Mouse (Mus musculus): ENCODE data around the gene Sprr4. TPM values are rescaled to one million over a fixed set of nuclear protein-coding genes. Genes with fewer than 3 reads are reported as not detected.
"Not testable (repeated sequence)": the region's sequence is repeated elsewhere in the genome, so short reads cannot be mapped to it uniquely, and the experiment has no call there.

Gene Sprr4
- polyA plus RNA-seq (2016; fragmentation: Nextera tagmentation; extraction: Ambion mirVana) = not detected in 2 replicates

DNA sequence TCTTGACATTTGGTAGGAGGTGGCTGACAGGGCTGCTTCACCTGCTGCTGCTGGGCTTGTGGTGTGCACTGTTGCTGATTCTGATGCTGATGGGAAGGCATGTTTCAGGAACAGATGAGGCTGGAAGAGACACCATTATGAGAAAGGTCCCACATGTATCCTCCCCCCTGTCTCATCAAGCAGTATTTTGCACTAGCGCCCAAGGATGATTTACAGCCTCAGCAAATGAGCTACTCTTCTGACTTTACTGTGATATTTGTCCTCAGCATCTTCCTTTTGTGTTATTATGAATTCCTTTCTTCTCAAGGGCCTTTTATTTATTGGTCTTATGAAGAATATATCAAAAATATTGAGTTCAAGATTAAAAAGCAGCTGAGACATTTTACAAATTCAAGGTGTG lies at the start of gene Sprr4:
Sprr4 (minus strand) TSS at position 101 of the 400 bp plus-strand sequence.
- no peak for ATAC-seq (ENCODE audit: insufficient number of reproducible peaks, insufficient read depth, low FRiP score, low TSS enrichment)
- H3K9me3 ChIP-seq = no peaks in the 10 kb centered on the region
- H3K9ac ChIP-seq = no peak within 1 kb of the TSS
- no peaks in the 10 kb centered on the region for H3K36me3 ChIP-seq
- no peak within 1 kb of the TSS for H3K4me3 ChIP-seq
- no peaks in the 10 kb centered on the region for H3K27me3 ChIP-seq
- H3K27ac ChIP-seq = no peak within 1 kb of the TSS
- WGBS = 83% methylated on average over 1 of the region's 1 CpGs
- no peaks in the 10 kb centered on the region for H3K4me1 ChIP-seq
- H3K4me2 ChIP-seq (replicated peaks) = no peak within 1 kb of the TSS

DNA sequence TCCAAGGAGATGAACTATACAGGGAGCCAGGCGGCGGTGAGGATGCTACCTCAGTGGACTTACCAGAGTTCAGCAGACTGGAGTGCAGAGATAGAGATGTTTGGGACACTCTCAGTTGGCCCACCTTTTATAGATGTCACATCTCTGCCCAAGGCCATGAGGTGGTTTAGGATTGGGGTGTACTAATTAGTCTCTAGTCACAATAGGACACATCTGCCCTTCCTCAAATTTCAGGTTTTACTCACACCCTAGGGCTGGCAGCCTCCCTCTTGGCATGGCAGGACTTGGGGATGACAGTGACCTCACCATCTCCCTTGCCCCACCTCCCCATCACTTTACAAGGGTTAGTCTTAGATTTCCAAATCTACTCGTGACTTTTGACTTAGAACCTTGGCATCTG lies 34.1 kb upstream of the Sprr4 start, which contains the start of gene 2310046K23Rik:
2310046K23Rik (minus strand) TSS at position 101 of the 400 bp plus-strand sequence.
- ATAC-seq (ENCODE audit: insufficient number of reproducible peaks, insufficient read depth, low FRiP score, low TSS enrichment) = no peak
- no peaks in the 10 kb centered on the region for H3K27me3 ChIP-seq
- 93% methylated on average over 3 of the region's 3 CpGs for WGBS

DNA sequence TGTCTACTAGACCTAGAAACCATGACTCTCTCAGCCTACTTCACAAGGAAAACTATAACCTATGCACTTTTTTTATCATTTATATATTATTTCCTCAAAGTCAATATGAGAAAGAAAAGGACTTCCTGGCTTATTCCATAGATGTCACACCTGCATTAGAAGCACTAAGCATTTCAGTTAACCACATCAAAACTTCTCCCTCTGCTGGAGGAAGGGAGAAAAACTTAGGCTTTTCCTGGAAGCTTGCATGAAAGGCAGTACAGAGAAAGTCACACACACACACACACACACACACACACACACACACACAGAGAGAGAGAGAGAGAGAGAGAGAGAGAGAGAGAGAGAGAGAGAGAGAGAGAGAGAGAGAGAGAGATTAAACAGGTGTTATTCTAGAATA lies 12.0 kb upstream of the Sprr4 start:
- Histone ChIP-seq H3K27me3 (no peaks in the 10 kb centered on the region), H3K9me3 (no peaks in the 10 kb centered on the region), H3K4me1 (no peaks in the 10 kb centered on the region), H3K36me3 (no peaks in the 10 kb centered on the region), H3K4me2 (replicated peaks) (no peak overlapping the region), H3K27ac (no peak overlapping the region), H3K4me3 (no peak overlapping the region), H3K9ac (no peak overlapping the region)
- ATAC-seq (ENCODE audit: insufficient number of reproducible peaks, insufficient read depth, low FRiP score, low TSS enrichment) = no peak

More for the DNA sequence above, 34.1 kb upstream of the Sprr4 start, which contains the start of gene 2310046K23Rik:
- H3K36me3 ChIP-seq = no peaks in the 10 kb centered on the region
- no peak within 1 kb of the TSS for H3K27ac ChIP-seq
- no peak within 1 kb of the TSS for H3K9ac ChIP-seq
- H3K4me1 ChIP-seq = no peaks in the 10 kb centered on the region
- H3K4me2 ChIP-seq (replicated peaks) = no peak within 1 kb of the TSS
- H3K9me3 ChIP-seq = no peaks in the 10 kb centered on the region
- H3K4me3 ChIP-seq = no peak within 1 kb of the TSS

DNA sequence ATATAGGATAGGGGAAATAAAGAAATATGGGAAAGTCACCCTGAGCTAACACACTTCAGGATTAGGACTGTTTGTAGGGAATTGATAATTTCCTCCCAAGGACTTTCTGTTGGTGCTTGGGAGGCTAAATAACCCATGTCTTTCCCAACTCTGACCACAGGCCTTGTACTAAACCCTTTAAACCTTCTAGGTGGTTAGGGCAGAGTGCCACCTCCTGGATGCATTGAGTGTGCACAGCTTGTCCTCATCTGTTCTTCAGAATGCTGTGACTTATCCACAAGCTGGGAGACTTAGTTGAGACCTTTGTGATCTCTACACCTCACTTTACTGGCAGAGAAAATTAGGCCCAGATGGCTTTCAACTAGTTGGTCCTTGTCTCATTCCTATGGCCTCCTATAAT lies 10.5 kb upstream of the Sprr4 start:
- H3K27me3 ChIP-seq = no peaks in the 10 kb centered on the region
- H3K9me3 ChIP-seq = no peaks in the 10 kb centered on the region
- no peak overlapping the region for H3K27ac ChIP-seq
- no peaks in the 10 kb centered on the region for H3K36me3 ChIP-seq
- no peak overlapping the region for H3K4me2 ChIP-seq (replicated peaks)
- no peak overlapping the region for H3K9ac ChIP-seq
- H3K4me1 ChIP-seq = no peaks in the 10 kb centered on the region
- no peak overlapping the region for H3K4me3 ChIP-seq
- ATAC-seq (ENCODE audit: insufficient number of reproducible peaks, insufficient read depth, low FRiP score, low TSS enrichment) = no peak

DNA sequence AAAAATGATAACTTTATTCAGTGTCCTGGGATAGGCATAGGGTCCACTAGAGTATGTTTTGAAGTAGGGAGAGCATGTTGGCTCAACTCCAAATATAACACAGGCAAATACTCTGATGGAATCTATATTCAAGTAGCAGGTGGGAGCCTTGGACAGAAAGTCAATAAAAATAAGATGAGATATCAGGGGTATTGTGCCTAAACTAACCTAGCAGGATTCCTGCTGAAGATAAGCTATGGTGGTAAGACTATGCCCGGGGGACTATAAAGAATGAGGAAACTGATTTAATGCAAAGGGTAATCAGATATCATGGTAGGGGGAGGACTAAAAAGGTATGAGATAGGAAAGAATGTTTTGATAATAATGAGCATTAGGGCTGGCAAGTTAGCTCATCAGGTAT lies 7.9 kb upstream of the Sprr4 start:
- no peak overlapping the region for H3K4me2 ChIP-seq (replicated peaks)
- no peaks in the 10 kb centered on the region for H3K27me3 ChIP-seq
- H3K4me1 ChIP-seq = no peaks in the 10 kb centered on the region
- no peak overlapping the region for H3K4me3 ChIP-seq
- no peaks in the 10 kb centered on the region for H3K36me3 ChIP-seq
- no peak for ATAC-seq (ENCODE audit: insufficient number of reproducible peaks, insufficient read depth, low FRiP score, low TSS enrichment)
- H3K9me3 ChIP-seq = no peaks in the 10 kb centered on the region
- no peak overlapping the region for H3K27ac ChIP-seq
- 82% methylated on average over 1 of the region's 1 CpGs for WGBS
- H3K9ac ChIP-seq = no peak overlapping the region

DNA sequence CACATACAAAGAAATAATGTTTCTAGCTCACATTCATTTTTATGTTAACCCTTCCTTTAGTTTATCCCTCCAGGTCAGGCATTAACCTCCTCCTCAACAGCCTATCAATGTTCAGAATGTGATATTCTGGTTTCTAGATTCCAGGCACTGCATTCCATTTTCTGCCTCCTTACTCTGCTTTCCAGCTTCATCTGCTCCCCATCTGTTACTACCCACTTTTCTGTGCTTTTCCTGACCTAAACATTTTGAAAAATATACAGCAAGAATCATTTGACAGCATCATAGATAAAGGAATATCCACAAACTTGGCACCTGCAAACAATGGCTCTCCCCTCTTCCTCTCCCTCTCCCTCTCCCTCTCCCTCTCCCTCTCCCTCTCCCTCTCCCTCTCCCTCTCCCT lies 3.2 kb upstream of the Sprr4 start:
- no peaks in the 10 kb centered on the region for H3K27me3 ChIP-seq
- H3K9ac ChIP-seq = no peak overlapping the region
- H3K4me3 ChIP-seq = no peak overlapping the region
- no peak overlapping the region for H3K4me2 ChIP-seq (replicated peaks)
- no peak overlapping the region for H3K27ac ChIP-seq
- no peaks in the 10 kb centered on the region for H3K36me3 ChIP-seq
- no peaks in the 10 kb centered on the region for H3K9me3 ChIP-seq
- no peak for ATAC-seq (ENCODE audit: insufficient number of reproducible peaks, insufficient read depth, low FRiP score, low TSS enrichment)
- no peaks in the 10 kb centered on the region for H3K4me1 ChIP-seq

DNA sequence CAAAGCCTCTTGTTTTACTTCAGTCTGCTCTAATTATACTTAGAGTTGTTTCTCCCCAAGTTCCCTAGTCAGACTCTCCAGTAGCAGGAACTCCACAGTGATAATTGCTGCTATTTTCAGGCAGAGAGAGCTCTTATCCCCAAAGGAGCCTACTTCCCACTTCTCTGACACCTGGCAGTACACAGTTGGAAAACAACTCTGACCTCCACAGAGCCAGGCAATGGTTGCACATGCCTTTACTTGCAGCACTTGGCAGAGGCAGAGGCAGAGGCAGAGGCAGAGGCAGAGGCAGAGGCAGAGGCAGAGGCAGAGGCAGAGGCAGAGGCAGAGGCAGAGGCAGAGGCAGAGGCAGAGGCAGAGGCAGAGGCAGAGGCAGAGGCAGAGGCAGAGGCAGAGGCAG lies 10.0 kb downstream of the Sprr4 start:
- H3K9ac ChIP-seq; H3K4me2 ChIP-seq (replicated peaks); H3K9me3 ChIP-seq; H3K27ac ChIP-seq; H3K27me3 ChIP-seq; H3K4me1 ChIP-seq; ATAC-seq (ENCODE audit: insufficient number of reproducible peaks, insufficient read depth, low FRiP score, low TSS enrichment); H3K4me3 ChIP-seq; H3K36me3 ChIP-seq: not testable (repeated sequence)

DNA sequence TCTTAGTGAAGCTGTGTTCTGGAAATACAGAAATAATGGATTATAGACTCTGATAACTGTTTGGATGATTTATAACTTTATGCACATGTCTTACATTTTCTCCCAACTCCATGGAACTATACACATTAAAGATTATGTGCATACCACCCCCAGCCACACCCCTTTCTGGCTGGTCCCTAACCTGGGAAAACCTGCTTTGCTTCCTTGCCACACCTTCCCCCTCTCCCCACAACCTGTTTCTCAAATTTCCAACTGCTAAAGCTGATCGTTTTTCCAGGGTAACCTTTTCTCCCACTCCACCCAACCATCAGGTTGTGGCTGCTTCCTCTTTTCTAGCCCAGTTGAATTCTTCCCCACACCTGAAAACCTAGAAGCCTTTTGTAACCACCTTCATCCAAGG lies 14.0 kb downstream of the Sprr4 start:
- ATAC-seq (ENCODE audit: insufficient number of reproducible peaks, insufficient read depth, low FRiP score, low TSS enrichment) = no peak
- 40% methylated on average over 1 of the region's 1 CpGs for WGBS

DNA sequence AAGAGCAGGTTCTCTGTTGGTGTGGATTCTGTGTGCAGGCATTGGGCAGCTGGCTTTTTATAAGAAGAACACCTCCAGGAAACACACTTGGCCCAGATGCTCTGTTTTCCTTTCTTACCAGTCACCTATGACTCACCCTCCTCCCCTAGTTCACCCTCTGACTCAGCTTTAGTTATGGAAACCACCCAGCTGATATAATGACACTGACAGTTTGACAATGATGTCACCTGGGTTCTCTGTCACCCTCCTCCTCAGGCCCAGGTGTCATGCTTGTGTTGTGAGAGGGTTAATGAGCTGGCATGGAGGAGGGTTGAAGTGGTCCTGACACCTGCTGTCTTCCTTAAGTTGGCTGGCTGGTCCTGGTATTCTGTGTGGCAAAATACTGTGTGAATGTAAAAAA lies 14.4 kb downstream of the Sprr4 start, which contains the start of gene Sprr1a:
Sprr1a (minus strand) TSS at position 33 of the 400 bp plus-strand sequence.
- Histone ChIP-seq H3K27ac (no peak within 1 kb of the TSS), H3K9ac (no peak within 1 kb of the TSS), H3K4me2 (replicated peaks) (no peak within 1 kb of the TSS), H3K4me3 (no peak within 1 kb of the TSS), H3K27me3 (no peaks in the 10 kb centered on the region), H3K9me3 (no peaks in the 10 kb centered on the region), H3K36me3 (no peaks in the 10 kb centered on the region), H3K4me1 (no peaks in the 10 kb centered on the region)
- ATAC-seq (ENCODE audit: insufficient number of reproducible peaks, insufficient read depth, low FRiP score, low TSS enrichment) = no peak

More for the DNA sequence above, 14.0 kb downstream of the Sprr4 start:
- no peak overlapping the region for H3K4me2 ChIP-seq (replicated peaks)
- H3K27ac ChIP-seq = no peak overlapping the region
- H3K36me3 ChIP-seq = no peaks in the 10 kb centered on the region
- H3K9ac ChIP-seq = no peak overlapping the region
- H3K27me3 ChIP-seq = no peaks in the 10 kb centered on the region
- H3K4me3 ChIP-seq = no peak overlapping the region
- no peaks in the 10 kb centered on the region for H3K4me1 ChIP-seq
- no peaks in the 10 kb centered on the region for H3K9me3 ChIP-seq

DNA sequence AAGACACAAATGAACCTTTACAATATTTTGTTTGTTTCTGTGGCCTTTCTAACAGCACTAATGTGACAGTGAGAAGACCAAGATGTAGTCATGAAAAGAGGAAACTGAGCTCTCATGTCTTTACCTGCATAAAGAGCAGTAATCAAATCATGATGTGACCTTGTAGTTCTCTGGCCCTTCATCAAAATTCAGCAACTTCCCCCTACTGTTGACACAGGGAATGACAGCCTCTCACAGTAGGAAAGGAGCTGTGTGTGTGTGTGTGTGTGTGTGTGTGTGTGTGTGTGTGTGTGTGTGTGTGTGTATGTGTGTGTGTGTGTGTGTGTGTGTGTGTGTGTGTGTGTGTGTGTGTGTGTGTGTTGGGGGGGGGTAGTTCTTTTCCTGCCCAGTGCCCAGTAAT lies 19.0 kb downstream of the Sprr4 start:
- H3K9me3 ChIP-seq; H3K4me1 ChIP-seq; H3K9ac ChIP-seq; H3K4me3 ChIP-seq; H3K4me2 ChIP-seq (replicated peaks); H3K27me3 ChIP-seq; H3K27ac ChIP-seq; ATAC-seq (ENCODE audit: insufficient number of reproducible peaks, insufficient read depth, low FRiP score, low TSS enrichment); H3K36me3 ChIP-seq: not testable (repeated sequence)

DNA sequence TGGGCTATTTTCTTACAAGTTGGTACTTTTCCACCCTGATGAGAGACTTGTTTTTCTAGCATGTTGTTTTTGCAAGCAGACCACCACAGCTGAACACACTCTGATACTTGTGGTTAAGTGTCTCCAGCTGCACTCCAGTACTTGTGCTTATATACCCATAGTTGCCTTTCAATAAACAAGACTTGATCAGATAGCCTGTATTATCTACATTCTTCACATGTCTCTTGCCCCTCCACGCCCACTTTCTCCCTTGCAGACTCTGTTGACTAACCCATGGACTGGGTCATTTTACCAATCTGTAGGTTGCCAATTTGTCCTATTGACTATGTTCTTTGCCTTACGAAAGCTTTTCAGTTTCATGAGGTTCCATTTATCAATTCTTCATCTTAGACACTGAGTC lies 30.2 kb downstream of the Sprr4 start:
- no peak overlapping the region for H3K9ac ChIP-seq
- no peaks in the 10 kb centered on the region for H3K4me1 ChIP-seq
- H3K27ac ChIP-seq = no peak overlapping the region
- ATAC-seq (ENCODE audit: insufficient number of reproducible peaks, insufficient read depth, low FRiP score, low TSS enrichment) = no peak
- WGBS = 86% methylated on average over 2 of the region's 2 CpGs
- H3K4me2 ChIP-seq (replicated peaks) = no peak overlapping the region
- no peak overlapping the region for H3K4me3 ChIP-seq
- no peaks in the 10 kb centered on the region for H3K27me3 ChIP-seq
- H3K9me3 ChIP-seq = no peaks in the 10 kb centered on the region
- no peaks in the 10 kb centered on the region for H3K36me3 ChIP-seq

DNA sequence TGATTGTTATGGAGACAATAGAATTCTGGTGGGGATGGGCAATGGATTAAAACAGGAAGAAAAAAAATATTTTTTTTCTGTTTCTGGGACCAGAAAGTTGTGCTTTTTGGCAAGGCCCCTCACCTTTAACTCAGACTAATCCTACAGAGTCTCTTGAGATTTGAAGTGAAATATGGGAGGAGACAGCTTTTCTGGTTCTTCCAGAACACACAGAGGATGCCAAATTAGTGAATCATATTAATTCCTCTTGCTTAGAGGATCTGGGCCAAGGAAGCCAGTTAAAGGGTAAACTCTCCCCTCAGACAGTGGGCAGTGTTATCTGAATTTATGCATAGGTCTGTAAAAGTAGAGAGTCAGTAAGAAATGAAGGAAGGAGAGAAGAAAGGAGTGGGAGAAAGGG lies 32.9 kb downstream of the Sprr4 start:
- Histone ChIP-seq H3K4me2 (replicated peaks) (no peak overlapping the region), H3K9ac (no peak overlapping the region), H3K4me1 (no peaks in the 10 kb centered on the region), H3K36me3 (no peaks in the 10 kb centered on the region), H3K27ac (no peak overlapping the region), H3K9me3 (no peaks in the 10 kb centered on the region), H3K4me3 (no peak overlapping the region), H3K27me3 (no peaks in the 10 kb centered on the region)
- no peak for ATAC-seq (ENCODE audit: insufficient number of reproducible peaks, insufficient read depth, low FRiP score, low TSS enrichment)

DNA sequence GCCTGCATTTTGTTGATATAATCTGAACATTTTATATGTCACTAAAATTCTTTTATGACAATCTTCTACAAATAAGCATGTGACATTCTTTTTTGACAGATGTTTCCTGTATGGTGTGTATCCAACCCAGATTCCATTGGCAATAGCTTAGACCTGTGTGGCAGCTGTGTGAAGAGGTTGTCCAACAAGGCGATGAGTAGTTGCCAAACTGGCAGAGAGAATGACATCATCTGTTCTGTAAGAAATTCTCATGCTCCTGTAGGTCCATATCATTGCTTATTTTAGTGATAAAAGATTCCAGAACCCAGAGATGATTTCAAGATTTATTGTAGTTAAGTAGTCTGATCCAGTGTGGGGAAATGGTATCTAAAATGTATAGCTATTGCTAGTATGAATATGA lies 33.7 kb downstream of the Sprr4 start:
- Histone ChIP-seq H3K4me3 (no peak overlapping the region), H3K27ac (no peak overlapping the region), H3K4me1 (no peaks in the 10 kb centered on the region), H3K4me2 (replicated peaks) (no peak overlapping the region), H3K9me3 (no peaks in the 10 kb centered on the region), H3K27me3 (no peaks in the 10 kb centered on the region), H3K9ac (no peak overlapping the region), H3K36me3 (no peaks in the 10 kb centered on the region)
- ATAC-seq (ENCODE audit: insufficient number of reproducible peaks, insufficient read depth, low FRiP score, low TSS enrichment) = no peak
- WGBS = 81% methylated on average over 1 of the region's 1 CpGs
